Comparison of ENCODE assay signal across 8 mouse cellular contexts in the genomic region with DNA sequence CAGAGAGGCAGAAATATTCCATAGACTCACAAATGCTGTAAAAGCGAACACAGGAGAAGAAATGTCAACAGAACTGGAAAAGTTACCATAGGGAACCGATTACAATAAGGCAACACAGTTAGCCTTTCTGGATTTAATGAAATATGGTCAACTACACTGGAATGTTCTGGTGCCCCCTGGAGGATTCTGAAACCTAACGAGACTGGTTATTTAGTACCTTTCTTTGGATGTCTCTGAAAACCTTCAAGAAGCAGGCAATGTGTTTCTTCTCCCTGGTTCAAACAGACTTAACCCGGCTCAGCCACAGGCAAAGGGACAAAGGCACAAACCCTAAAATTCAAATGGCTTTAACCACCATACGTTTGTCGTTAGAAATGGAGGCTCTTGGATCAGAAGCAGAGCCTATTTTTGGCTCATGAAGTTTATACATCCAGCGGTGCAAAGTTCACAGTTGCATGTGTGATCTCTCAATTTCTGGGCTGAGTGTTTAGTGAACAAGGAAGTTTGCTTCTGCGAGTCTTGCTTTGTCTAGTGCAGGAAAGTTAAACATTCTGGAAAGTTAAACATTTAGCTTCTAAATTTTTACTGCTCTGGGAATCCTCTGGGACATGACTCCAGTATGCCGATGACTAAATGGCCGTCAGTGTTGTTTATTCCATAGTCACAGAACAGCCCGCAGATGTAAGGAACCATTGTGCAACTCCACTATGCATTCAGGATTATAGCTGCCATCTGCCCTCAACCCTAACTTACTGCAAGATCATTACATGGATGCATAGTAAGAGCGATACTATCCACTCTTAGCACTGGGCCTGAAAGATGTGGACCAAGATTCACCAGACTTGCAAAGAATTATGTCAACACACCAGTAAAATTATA.
A peak's percentile ranks its signal among the peaks of the same experiment; 100 is the strongest.
DNase-seq lines count a peak whose midpoint lies in the region; ATAC-seq lines count a peak whose summit lies in the region.

No protein-coding gene starts in this region.

- peak; percentile 65 for ATAC-seq in frontal cortex, adult (ENCODE audit: low TSS enrichment)

- no peak for DNase-seq in frontal cortex, postnatal 25 days (ENCODE audit: low spot score in 2 of 2)
- peak; percentile 10 for DNase-seq in urinary bladder, postnatal 25 days (ENCODE audit: low spot score)
- DNase-seq in urinary bladder, adult 2 months (ENCODE audit: low spot score), result no peak
- DNase-seq in heart, postnatal 14 days, result peak; percentile 22 to 54
- peak; percentile 80 for DNase-seq in large intestine, adult 2 months (ENCODE audit: low read depth, low spot score)
- DNase-seq in naive thymus-derived CD4-positive, alpha-beta T cell, adult 2 months (ENCODE audit: low read depth), result peak; percentile 55
- no peak for DNase-seq in adrenal gland, postnatal 14 days

- intact Hi-C loops in heart, postnatal 14 days (cut with DNase I), result loop anchor here (5.0 kb wide), 1 partner anchor 183 kb away; no protein-coding TSS in a partner anchor

- WGBS in large intestine, adult 2 months, result 17% methylated on average over 12 of the region's 12 CpGs

Comparison
In these comparisons a context has a peak if more than half of its experiments do, and no peak if none do; other contexts are left out.
1. DNase-seq: peak in urinary bladder, postnatal 25 days (single experiment), heart, postnatal 14 days (2 of 2), large intestine, adult 2 months (single experiment) and naive thymus-derived CD4-positive, alpha-beta T cell, adult 2 months (single experiment); none in frontal cortex, postnatal 25 days (0 of 2), urinary bladder, adult 2 months (single experiment) and adrenal gland, postnatal 14 days (single experiment).